Mouse (Mus musculus) bone marrow macrophage, adult 2 months (primary cell): ENCODE data around the gene Olfr1535.

Source experiments
- CTCF ChIP-seq: IDR thresholded peaks from 2 replicates; pipeline ENCODE4 v1.5.1; 2012; ENCODE audit warnings: low read depth, mild to moderate bottlenecking, low read length, moderate library complexity
- POLR2A ChIP-seq: IDR thresholded peaks from 2 replicates; pipeline ENCODE4 v1.6.1; 2012; ENCODE audit warnings: mild to moderate bottlenecking, low read depth, low read length, borderline replicate concordance

GRCm38 (mm10) chr13:21581659-21582058, 22.0 kb upstream of the Olfr1535 start, which contains the start of gene Olfr1364:
- no peak for TF ChIP-seq POLR2A
- TF ChIP-seq CTCF: no peak
